Comparison of ENCODE assay signal across 19 mouse cellular contexts in the genomic region with DNA sequence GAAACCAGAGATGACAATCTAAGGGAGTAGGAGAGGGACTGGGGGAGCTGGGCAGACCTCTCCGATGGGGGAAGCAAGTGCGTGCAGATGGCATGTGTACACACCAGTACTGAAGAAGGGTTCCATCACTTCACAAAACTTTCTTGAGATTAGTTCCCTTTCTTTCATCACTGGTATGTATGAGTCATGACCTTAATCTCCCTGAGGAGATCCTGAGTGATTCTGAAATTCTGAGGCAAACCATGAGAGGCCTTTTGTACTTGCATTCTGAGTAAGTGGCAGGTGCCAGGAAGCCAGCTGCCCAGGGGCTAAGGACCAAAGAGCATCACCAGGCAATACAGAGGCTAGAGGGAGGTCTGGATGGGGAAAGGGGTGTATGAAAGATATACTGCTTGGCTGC. TPM values are rescaled to one million over a fixed set of nuclear protein-coding genes. Genes with fewer than 3 reads are reported as not detected.
DNase-seq lines count a peak whose midpoint lies in the region; ATAC-seq and TF ChIP-seq lines count a peak whose summit lies in the region.
"Had no signal": no experiment of that assay in that cellular context is flagged by ENCODE, and none has a peak within 500 bp of the region (broad histone marks: within the 10 kb centered on the region; RNA-seq: fewer than 3 reads in every experiment).

No protein-coding gene starts in this region.

- H3K9ac ChIP-seq in heart, embryonic 11.5 days (ENCODE audit: low read depth, low read length), result no peak overlapping the region
- no peak overlapping the region for H3K9ac ChIP-seq in MEL (ENCODE audit: control insufficient read depth, low read depth, low read length, poor library complexity, severe bottlenecking)
- H3K9ac ChIP-seq: forebrain, embryonic 13.5 days; liver, embryonic 15.5 days; midbrain, embryonic 12.5 days had no signal

- H3K27me3 ChIP-seq in heart, embryonic 11.5 days (ENCODE audit: control insufficient read depth, insufficient read depth, low read length), result no peaks in the 10 kb centered on the region
- H3K27me3 ChIP-seq in MEL (ENCODE audit: control insufficient read depth in 1 of 2, insufficient read depth in 2 of 2, low read length in 2 of 2), result no peaks in the 10 kb centered on the region
- H3K27me3 ChIP-seq in splenic B cell, adult 2 months (ENCODE audit: control insufficient read depth, insufficient read depth, low read length, poor library complexity, severe bottlenecking), result no peaks in the 10 kb centered on the region
- H3K27me3 ChIP-seq: forebrain, embryonic 13.5 days; liver, embryonic 15.5 days; midbrain, embryonic 12.5 days had no signal

- no peaks in the 10 kb centered on the region for H3K79me2 ChIP-seq in MEL (ENCODE audit: control insufficient read depth, insufficient read depth, low read length, poor library complexity)

- H3K36me3 ChIP-seq in heart, embryonic 11.5 days (ENCODE audit: control insufficient read depth, insufficient read depth, low read length), result no peaks in the 10 kb centered on the region
- H3K36me3 ChIP-seq in MEL (ENCODE audit: control insufficient read depth in 1 of 2, insufficient read depth in 2 of 2, low read length in 2 of 2), result peaks cover 0 to 8% of the 10 kb centered on the region in 2 experiments; a peak in 2 of 4 replicates
- H3K36me3 ChIP-seq in splenic B cell, adult 2 months (ENCODE audit: control insufficient read depth, insufficient read depth, low read length, poor library complexity, severe bottlenecking), result peaks cover 2% of the 10 kb centered on the region; the same call in 1 of the 2 replicates
- H3K36me3 ChIP-seq: liver, embryonic 15.5 days; midbrain, embryonic 12.5 days had no signal

- TF ChIP-seq CTCF in MEL (IDR thresholded peaks at IDR 0.05 in 2 of 3, conservative IDR thresholded peaks at IDR 0.05 in 1 of 3; ENCODE audit: control insufficient read depth in 1 of 3, insufficient read depth in 1 of 3, low read depth in 2 of 3, low read length in 3 of 3, poor library complexity in 1 of 3, severe bottlenecking in 1 of 3), result no peak

- H3K27ac ChIP-seq in heart, embryonic 11.5 days (ENCODE audit: low read depth, low read length), result no peak overlapping the region
- no peak overlapping the region for H3K27ac ChIP-seq in MEL (ENCODE audit: control insufficient read depth, low read depth, low read length)
- H3K27ac ChIP-seq: forebrain, embryonic 13.5 days; hindbrain, postnatal 0 days; liver, embryonic 15.5 days; midbrain, embryonic 12.5 days had no signal

- no peaks in the 10 kb centered on the region for H3K9me3 ChIP-seq in heart, embryonic 11.5 days (replicated peaks; ENCODE audit: control insufficient read depth, low read length)
- no peaks in the 10 kb centered on the region for H3K9me3 ChIP-seq in MEL (replicated peaks; ENCODE audit: insufficient read depth, low read length)
- H3K9me3 ChIP-seq: forebrain, embryonic 13.5 days; liver, embryonic 15.5 days; midbrain, embryonic 12.5 days had no signal

- TF ChIP-seq EP300 in MEL (IDR thresholded peaks at IDR 0.05; ENCODE audit: low read depth in 1 of 2, low read length in 2 of 2), result peak in 1 of 2 experiments; percentile 44; a peak in 1 of 4 replicates

- no peak for ATAC-seq in heart, embryonic 11.5 days (replicated peaks; ENCODE audit: insufficient number of reproducible peaks, low FRiP score, low TSS enrichment)
- peak; percentile 84 for ATAC-seq in inflammation-experienced regulatory T-cells, adult 6 months
- no peak for ATAC-seq in frontal cortex, adult (ENCODE audit: low TSS enrichment)
- ATAC-seq: forebrain, embryonic 13.5 days; hindbrain, postnatal 0 days had no signal

- no peak for TF ChIP-seq POLR2A in MEL (IDR thresholded peaks at IDR 0.05; ENCODE audit: control insufficient read depth in 1 of 2, insufficient read depth in 1 of 2, low read depth in 1 of 2, low read length in 2 of 2, poor library complexity in 1 of 2)

- peak; percentile 57 for DNase-seq in heart, adult 11 months
- DNase-seq in MEL (ENCODE audit: low read depth, low spot score), result peak; percentile 44
- peak; percentile 38 for DNase-seq in splenic B cell, adult 2 months (ENCODE audit: low read depth, low spot score)
- DNase-seq in ovary, postnatal 10 days (ENCODE audit: low spot score), result no peak
- DNase-seq in right cerebral cortex, postnatal 14 days, result no peak
- DNase-seq: adrenal gland, postnatal 36 days; cerebellum, adult 9-10 months; gastrocnemius, postnatal 36 days; kidney, adult 2 months; kidney, postnatal 36 days; right cerebral cortex, postnatal 25 days; thymus, postnatal 4 days had no signal

- no peak for TF ChIP-seq RAD21 in MEL (IDR thresholded peaks at IDR 0.05; ENCODE audit: low read depth, low read length)

- no peak overlapping the region for H3K4me3 ChIP-seq in heart, embryonic 11.5 days (ENCODE audit: low read depth, low read length)
- no peak overlapping the region for H3K4me3 ChIP-seq in MEL (ENCODE audit: control insufficient read depth in 1 of 2, insufficient read depth in 1 of 2, low read depth in 2 of 2, low read length in 2 of 2)
- H3K4me3 ChIP-seq: forebrain, embryonic 13.5 days; liver, embryonic 15.5 days; midbrain, embryonic 12.5 days had no signal

- H3K4me2 ChIP-seq in heart, embryonic 11.5 days, result no peak overlapping the region
- H3K4me2 ChIP-seq: forebrain, embryonic 13.5 days; liver, embryonic 15.5 days; midbrain, embryonic 12.5 days had no signal

- 70% methylated on average over 2 of the region's 2 CpGs for WGBS in heart, embryonic 11.5 days (ENCODE audit: insufficient replicate concordance)

- H3K4me1 ChIP-seq in heart, embryonic 11.5 days (ENCODE audit: control insufficient read depth, insufficient read depth, low read length), result no peaks in the 10 kb centered on the region
- peaks cover 0 to 6% of the 10 kb centered on the region in 2 experiments; a peak in 1 of 4 replicates for H3K4me1 ChIP-seq in MEL (ENCODE audit: control insufficient read depth in 1 of 2, insufficient read depth in 2 of 2, low read length in 2 of 2)
- H3K4me1 ChIP-seq: forebrain, embryonic 13.5 days; liver, embryonic 15.5 days; midbrain, embryonic 12.5 days had no signal

TF ChIP-seq in MEL, 35 proteins besides CTCF, POLR2A, EP300 and RAD21:
- TF ChIP-seq ZC3H11A (IDR thresholded peaks at IDR 0.05; ENCODE audit: low read depth, low read length) (0 out of 2 replicates have a peak, but pooled peaks have one; percentile 2), ZNF384 (IDR thresholded peaks at IDR 0.05; ENCODE audit: low read depth, low read length) (no peak), BHLHE40 (IDR thresholded peaks at IDR 0.05; ENCODE audit: borderline replicate concordance, low read depth, low read length) (no peak), ELF1 (IDR thresholded peaks at IDR 0.05; ENCODE audit: low read depth, low read length) (no peak), RCOR1 (IDR thresholded peaks at IDR 0.05; ENCODE audit: low read depth, low read length) (no peak)
TF ChIP-seq in MEL: peak in this region for 1.

RNA-seq across cellular contexts. Expression of gene Ezh2, which starts 25.9 kb away (rescaled TPM):
- 60.2 and 66.7 TPM in 2 replicates for polyA plus RNA-seq in heart, embryonic 11.5 days (2014; fragmentation: Nextera tagmentation; extraction: Ambion mirVana)
- 30.9 and 35.4 TPM in 2 replicates for total RNA-seq in MEL (2012; rRNA removed)
- polyA plus RNA-seq in MEL (2012; ENCODE audit: insufficient read depth in 1 of 2, insufficient read length in 2 of 2, low read depth in 1 of 2, low replicate concordance in 2 of 2, missing spikeins in 1 of 2), result 1,000 to 10,000 TPM in 1 of 2 experiments, 10 to 100 TPM in 1; 82.6 to 1,353 TPM
- 10 to 100 TPM; 41.2 to 67.6 (median 43.2) TPM for polyA plus RNA-seq in inflammation-experienced regulatory T-cells, adult 6 months (2017; shearing (Covaris generic))

Comparison
In these comparisons a context has a peak if more than half of its experiments do, and no peak if none do; other contexts are left out.
1. DNase-seq: peak in heart, adult 11 months (single experiment), MEL (single experiment) and splenic B cell, adult 2 months (single experiment); none in ovary, postnatal 10 days (single experiment) and right cerebral cortex, postnatal 14 days (single experiment).